Mouse (Mus musculus): ENCODE data around the gene Cttn.

The Cttn gene

DNA sequence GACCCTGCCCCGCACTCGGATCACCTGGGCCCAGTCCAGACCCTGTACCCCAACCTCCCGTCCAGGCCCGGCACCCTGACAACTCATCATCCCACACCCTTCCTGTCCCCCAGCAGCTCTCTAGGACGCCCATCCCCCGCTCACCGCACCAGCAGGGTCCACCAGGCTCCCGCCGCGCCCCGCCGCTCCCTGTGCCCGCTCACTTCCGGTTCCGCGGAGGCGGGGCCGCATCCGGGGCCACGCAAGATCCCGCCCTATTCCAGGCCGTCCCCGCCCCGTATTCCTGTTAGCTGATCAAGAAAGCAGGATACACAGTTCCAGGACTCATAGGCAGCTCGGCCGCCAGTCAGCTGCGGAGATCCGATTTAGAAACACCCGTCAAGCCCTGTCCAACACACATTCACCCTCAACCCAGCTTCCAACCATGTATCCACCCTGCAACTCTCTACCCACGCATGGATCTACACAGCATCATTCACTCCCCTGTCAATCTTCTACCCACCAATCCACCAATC, at the start of gene Cttn:
Gene Cttn (minus strand): TSS at position 465 of the 515 bp plus-strand sequence.
- peak; percentile 88 to 92 for DNase-seq

GRCm38 (mm10) chr7:144519852-144520251, 49.0 kb upstream of the Cttn start:
- DNase-seq = no peak

- DNase-seq = peak; percentile 53 to 67
Observed at GRCm38 (mm10) chr7:144516711-144517110, 45.9 kb upstream of the Cttn start.

- no peak for DNase-seq
Observed at GRCm38 (mm10) chr7:144509090-144509489, 38.3 kb upstream of the Cttn start.

DNA sequence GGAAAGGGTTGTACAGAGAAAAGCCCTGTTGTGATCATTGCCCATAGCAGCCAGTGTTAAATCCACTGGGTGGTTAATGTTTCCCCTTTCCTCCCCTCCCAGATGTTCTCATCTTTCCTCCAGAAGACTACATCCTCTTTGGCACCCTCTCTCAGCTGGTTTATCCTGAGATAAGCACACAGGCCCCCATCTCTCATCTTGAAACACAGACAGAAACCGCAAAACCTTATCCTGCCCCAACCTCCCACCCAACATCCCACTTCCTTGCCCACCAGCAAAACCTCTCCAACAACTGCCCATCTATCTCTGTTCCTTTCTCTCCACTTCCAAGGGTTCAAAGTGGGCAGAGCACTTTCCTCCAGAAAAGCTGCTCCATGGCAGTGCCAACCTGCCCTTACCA, 36.0 kb upstream of the Cttn start:
- no peak for DNase-seq

DNA sequence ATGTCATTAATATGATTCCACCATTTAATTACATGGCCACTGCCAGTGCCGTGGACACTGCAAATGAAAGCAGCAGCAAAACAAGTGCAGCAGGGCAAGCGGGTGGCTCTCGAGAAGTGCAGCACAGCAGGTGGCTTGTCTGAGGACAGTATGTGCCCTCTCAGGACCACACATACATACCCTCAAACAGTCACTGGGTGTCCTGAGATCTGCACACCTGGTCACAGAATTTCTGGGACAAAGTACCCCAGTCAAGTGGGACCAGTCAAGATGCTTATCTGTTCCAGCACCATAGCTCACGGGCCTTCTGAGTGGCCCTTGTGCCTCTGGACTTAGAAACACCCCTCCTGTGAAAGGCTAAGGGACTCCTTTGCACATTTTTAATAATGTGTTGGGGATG, 33.1 kb upstream of the Cttn start:
- no peak for DNase-seq

DNA sequence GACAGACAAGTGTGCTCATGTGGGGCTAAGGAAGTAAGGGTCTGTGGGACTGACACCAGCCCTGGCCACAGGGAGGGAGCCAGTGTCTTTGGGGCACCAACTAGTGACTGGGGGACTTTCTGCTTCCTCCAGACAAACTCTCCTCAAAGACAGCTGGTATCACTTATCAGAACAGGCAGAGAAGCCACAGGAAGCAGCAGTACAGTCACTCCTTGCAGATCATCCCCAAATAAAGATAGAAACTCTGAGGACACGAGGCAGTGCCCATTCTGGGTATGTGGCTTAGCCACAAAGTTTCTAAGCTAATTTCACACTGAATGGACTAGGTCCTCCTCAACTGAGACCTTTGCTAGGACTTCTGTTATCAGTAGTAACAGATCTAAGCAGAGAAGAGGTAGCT, 22.1 kb upstream of the Cttn start:
- no peak for DNase-seq

DNA sequence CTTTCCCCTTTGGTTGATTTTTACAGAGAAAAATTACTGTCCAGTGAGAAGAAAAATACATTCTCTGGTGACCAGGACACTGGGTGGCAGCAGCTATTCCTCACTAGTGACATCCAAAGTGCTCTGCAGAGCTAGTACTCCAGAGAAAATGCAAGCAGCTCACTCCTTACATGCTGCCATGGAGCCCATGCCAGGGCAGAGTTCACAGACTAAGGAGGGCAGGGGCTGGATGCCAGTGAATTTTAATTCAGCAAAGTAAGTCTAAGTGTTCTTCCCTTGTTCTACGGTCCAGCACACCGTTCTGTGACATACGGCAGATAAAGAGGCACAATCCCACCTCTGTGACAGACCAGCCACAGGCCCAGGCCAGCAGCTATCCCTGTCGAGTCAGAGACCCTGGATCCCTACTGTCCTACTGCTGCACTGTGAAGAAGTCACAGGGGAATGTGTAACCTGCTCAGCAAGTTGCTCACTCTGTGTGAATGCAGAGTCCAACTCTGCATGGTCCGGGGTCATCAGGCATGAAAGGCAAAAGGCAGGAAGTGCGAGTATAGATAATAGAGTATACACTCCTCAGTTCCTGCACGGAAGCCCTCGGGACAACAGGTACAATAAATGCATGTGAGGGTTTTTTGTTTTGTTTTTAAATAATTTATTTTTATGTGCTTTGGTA, 19.5 kb upstream of the Cttn start:
- no peak for DNase-seq

DNA sequence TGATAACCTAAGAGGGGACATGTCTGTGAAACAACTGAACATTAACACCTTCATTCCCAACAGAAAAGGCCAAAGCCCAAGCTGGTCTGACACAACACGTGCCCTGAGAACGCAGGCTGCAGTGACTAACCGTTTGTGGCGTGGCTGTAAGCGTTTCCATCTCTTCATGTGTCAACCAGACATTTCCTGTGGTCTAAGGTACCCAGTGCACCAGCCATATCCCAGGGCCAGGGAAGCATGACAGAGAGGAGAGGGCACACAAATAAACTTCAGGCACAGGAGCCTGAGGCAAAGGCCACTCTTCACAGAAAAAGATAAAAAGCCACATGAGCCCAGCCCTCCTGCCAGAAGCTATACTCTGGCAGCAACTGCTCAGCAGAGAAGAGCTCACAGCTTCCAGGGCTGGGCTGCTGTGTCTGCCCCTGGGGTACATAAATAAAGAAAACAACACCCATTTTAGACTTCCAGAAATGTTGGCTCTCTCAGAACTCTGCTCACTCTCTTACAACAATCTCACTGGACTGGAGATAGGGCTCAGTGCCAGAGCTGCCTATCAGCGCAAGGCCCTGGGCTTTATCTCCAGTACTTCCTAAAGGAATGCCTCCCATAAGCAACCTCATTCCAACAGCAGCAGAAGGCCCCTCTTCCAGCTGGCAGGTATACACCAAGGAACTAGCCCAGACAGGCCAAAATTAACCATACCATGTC, 18.4 kb upstream of the Cttn start:
- no peak for DNase-seq

GRCm38 (mm10) chr7:144480314-144480713, 9.5 kb upstream of the Cttn start:
- no peak for DNase-seq

- DNase-seq = no peak
Observed at GRCm38 (mm10) chr7:144479569-144479968, 8.8 kb upstream of the Cttn start.

- no peak for DNase-seq
Observed at GRCm38 (mm10) chr7:144475741-144476140, 4.9 kb upstream of the Cttn start.

- DNase-seq = no peak
Observed at GRCm38 (mm10) chr7:144473486-144473885, 2.7 kb upstream of the Cttn start.

GRCm38 (mm10) chr7:144471103-144471502, 294 bp upstream of the Cttn start:
- no peak for DNase-seq

DNA sequence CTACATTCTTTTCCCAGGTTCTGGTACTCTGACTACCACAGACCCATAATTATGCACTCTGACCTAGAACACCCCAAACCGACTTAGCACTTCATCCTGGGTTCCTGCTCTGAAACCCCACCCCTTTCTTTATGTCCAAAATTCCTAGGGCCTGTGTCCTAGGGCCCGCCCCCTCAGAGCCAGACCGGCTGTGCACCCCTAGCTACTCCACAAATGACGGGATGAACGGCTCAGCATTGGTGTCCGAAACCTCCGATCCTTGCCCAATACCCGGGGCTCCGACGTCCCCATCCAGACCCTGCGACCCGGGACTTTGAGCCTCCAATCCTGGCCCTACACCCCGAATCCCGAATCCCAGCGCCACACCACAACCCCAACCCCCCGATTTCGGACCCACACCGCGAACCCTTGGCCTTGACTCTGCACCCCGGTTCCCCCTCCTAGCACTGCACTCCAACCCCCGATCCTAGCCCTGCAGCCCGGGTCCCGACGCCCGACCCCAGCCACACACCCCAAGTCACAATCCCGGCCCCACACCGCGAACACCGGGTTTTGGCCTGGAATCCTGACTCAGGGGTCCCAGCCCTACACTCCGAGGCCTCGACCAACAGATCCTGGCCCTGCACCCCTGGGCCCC, 783 bp downstream of the Cttn start:
- no peak for DNase-seq

- peak in 1 of 2 experiments; percentile 33 for DNase-seq
Observed at GRCm38 (mm10) chr7:144469181-144469641, 1.6 kb downstream of the Cttn start.

DNA sequence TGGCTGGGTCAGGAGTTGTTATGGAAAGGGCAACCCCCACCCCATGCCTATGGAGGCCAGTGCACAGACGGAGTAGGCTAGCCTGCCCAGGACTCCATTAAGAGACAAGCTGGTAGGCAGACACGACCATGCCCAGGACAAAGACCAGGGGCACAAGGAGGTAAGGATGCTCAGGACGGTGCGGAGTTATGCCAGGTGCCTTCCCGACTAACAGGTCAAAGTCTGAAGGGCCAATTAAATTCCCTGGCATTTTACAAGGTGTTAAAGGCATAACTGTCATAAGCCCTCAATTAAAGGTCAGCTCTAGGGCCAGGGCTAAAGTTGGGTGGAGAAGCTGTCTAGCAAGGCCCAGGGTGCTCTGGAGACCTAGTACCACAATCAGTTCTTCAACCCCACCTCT, 2.1 kb downstream of the Cttn start:
- no peak for DNase-seq

GRCm38 (mm10) chr7:144462577-144462976, 8.2 kb downstream of the Cttn start:
- DNase-seq = no peak

- no peak for DNase-seq
Observed at GRCm38 (mm10) chr7:144461246-144461902, 9.4 kb downstream of the Cttn start.

- DNase-seq = no peak
Observed at GRCm38 (mm10) chr7:144458881-144459280, 11.9 kb downstream of the Cttn start.

- DNase-seq = no peak
Observed at GRCm38 (mm10) chr7:144450661-144451060, 20.1 kb downstream of the Cttn start.

GRCm38 (mm10) chr7:144449637-144450570, 20.9 kb downstream of the Cttn start:
- DNase-seq = peak; percentile 90 to 93
